Mouse (Mus musculus): ENCODE data around the gene Plxnd1.

DNA sequence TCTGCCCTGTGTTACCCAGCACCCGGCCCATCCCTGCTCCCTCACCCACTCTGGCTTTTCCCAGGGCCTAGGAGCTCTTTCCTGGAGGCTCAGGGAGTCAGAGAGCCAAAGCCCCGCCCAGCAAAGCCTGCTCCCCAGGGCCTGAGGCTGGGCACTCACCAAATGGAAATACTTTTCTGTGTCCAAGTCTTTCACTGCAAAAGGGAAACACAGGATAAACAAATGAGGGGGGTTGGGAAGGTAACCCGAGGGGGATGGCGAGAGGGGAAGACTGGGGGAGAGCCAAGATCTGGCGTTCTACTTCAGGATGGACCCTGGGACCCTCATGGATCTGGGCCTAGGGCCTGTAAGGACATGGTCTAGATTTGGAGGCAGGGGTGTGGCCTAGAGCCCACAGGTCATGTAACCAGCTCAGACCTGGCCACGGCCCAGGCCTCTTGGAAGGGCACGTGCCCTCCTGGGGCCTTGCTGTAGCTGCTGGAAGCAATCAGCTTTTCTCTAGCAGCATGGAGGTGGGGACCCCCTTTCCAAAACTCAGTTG, 35.6 kb downstream of the Plxnd1 start:
- TF ChIP-seq CTCF (conservative IDR thresholded peaks at IDR 0.05; ENCODE audit: insufficient read depth, insufficient read length, low read depth, low read length) (no peak), POLR2A (IDR thresholded peaks at IDR 0.05; ENCODE audit: low read depth, low read length) (no peak)
